Mouse (Mus musculus) lung, embryonic 15.5 days (tissue): ENCODE results near the gene Rpia. TPM values are rescaled to one million over a fixed set of nuclear protein-coding genes. Genes with fewer than 3 reads are reported as not detected.

Source experiments
- ATAC-seq: fragments of 200-750 bp; cut with Nextera tagmentation; 2 replicates; pipeline ENCODE4 v1.8.0; 2017; ENCODE audit warnings: moderate number of reproducible peaks, borderline replicate concordance; ENCODE audit not compliant: low FRiP score, low TSS enrichment; ENCODE audit errors: extremely low read depth
- H3K27ac ChIP-seq: fragments of 300-500 bp; sonication (generic); 2 replicates; pipeline ENCODE4 v1.5.1; 2015; ENCODE audit warnings: moderate library complexity, mild to moderate bottlenecking, inconsistent platforms
- H3K27me3 ChIP-seq: fragments of 300-500 bp; sonication (generic); 2 replicates; pipeline ENCODE4 v1.6.1; 2015; ENCODE audit warnings: inconsistent platforms
- H3K36me3 ChIP-seq: fragments of 300-500 bp; sonication (generic); 2 replicates; pipeline ENCODE4 v1.6.1; 2015; ENCODE audit warnings: inconsistent platforms
- H3K4me1 ChIP-seq: fragments of 300-500 bp; sonication (generic); 2 replicates; pipeline ENCODE4 v1.6.1; 2015; ENCODE audit warnings: inconsistent platforms
- H3K4me2 ChIP-seq: fragments of 300-500 bp; sonication (generic); 2 replicates; pipeline ENCODE4 v1.6.1; 2015; ENCODE audit warnings: inconsistent platforms, mild to moderate bottlenecking, moderate library complexity
- H3K4me3 ChIP-seq: fragments of 300-500 bp; sonication (generic); 2 replicates; pipeline ENCODE4 v1.5.1; 2015; ENCODE audit warnings: mild to moderate bottlenecking, inconsistent platforms
- H3K9ac ChIP-seq: fragments of 300-500 bp; sonication (generic); 2 replicates; pipeline ENCODE4 v1.6.1; 2015; ENCODE audit warnings: inconsistent platforms
- H3K9me3 ChIP-seq: fragments of 300-500 bp; sonication (generic); 2 replicates; pipeline ENCODE4 v1.6.1; 2016; ENCODE audit warnings: inconsistent platforms
- WGBS: fragments of 180-500 bp; shearing (Covaris S2); methylation state at CpG from one replicate; pipeline ENCODE4 v1.1.7; 2015; 5-methylcytosine and 5-hydroxymethylcytosine counted together
- polyA plus RNA-seq: library from polyadenylated mRNA; unstranded; fragments of >200 nt; fragmentation: Nextera tagmentation; extraction: Ambion mirVana; gene quantifications from 2 replicates; pipeline ENCODE4 v1.2.1, GENCODE M21; 2015

Rpia gene
- polyA plus RNA-seq, 1 experiment from 2014 or later, result 2.5 TPM

GRCm38 (mm10) chr6:70797581-70798251 lies 5.7 kb upstream of the Rpia start:
- Histone ChIP-seq H3K27me3 (no peaks in the 10 kb centered on the region), H3K4me3 (no peak overlapping the region), H3K9me3 (no peaks in the 10 kb centered on the region), H3K4me1 (no peaks in the 10 kb centered on the region), H3K4me2 (no peak overlapping the region), H3K36me3 (no peaks in the 10 kb centered on the region), H3K27ac (no peak overlapping the region), H3K9ac (no peak overlapping the region)
- 18% methylated on average over 9 of the region's 9 CpGs for WGBS
- no peak for ATAC-seq

- Histone ChIP-seq H3K36me3 (no peaks in the 10 kb centered on the region), H3K4me3 (no peak overlapping the region), H3K4me2 (no peak overlapping the region), H3K9ac (no peak overlapping the region), H3K27me3 (no peaks in the 10 kb centered on the region), H3K4me1 (no peaks in the 10 kb centered on the region), H3K9me3 (no peaks in the 10 kb centered on the region), H3K27ac (no peak overlapping the region)
- ATAC-seq, result no peak
- WGBS, result 77% methylated on average over 6 of the region's 6 CpGs
These were observed 4.9 kb upstream of the Rpia start for GRCm38 (mm10) chr6:70796940-70797339.

GRCm38 (mm10) chr6:70792644-70793043 lies 612 bp upstream of the Rpia start:
- H3K27ac ChIP-seq, result no peak overlapping the region
- no peaks in the 10 kb centered on the region for H3K9me3 ChIP-seq
- no peaks in the 10 kb centered on the region for H3K36me3 ChIP-seq
- peak overlapping the region; percentile 77 for H3K4me3 ChIP-seq
- peak overlapping the region; percentile 97 for H3K4me2 ChIP-seq
- H3K4me1 ChIP-seq, result peaks cover 17% of the 10 kb centered on the region
- no peak for ATAC-seq
- H3K27me3 ChIP-seq, result no peaks in the 10 kb centered on the region
- peak overlapping the region; percentile 49 for H3K9ac ChIP-seq
- WGBS, result 36% methylated on average over 8 of the region's 8 CpGs

GRCm38 (mm10) chr6:70790852-70791761 lies 925 bp downstream of the Rpia start:
- no peaks in the 10 kb centered on the region for H3K36me3 ChIP-seq
- no peaks in the 10 kb centered on the region for H3K9me3 ChIP-seq
- peak overlapping the region; percentile 71 for H3K9ac ChIP-seq
- peaks cover 21% of the 10 kb centered on the region for H3K4me1 ChIP-seq
- peak; percentile 16; the same call in 1 of the 2 replicates for ATAC-seq
- no peaks in the 10 kb centered on the region for H3K27me3 ChIP-seq
- WGBS, result 4% methylated on average over 18 of the region's 18 CpGs
- peak overlapping the region; percentile 77 for H3K4me3 ChIP-seq
- peak overlapping the region; percentile 97 for H3K4me2 ChIP-seq
- peak overlapping the region; percentile 85 for H3K27ac ChIP-seq

- no peaks in the 10 kb centered on the region for H3K27me3 ChIP-seq
- 66% methylated on average over 9 of the region's 9 CpGs for WGBS
- H3K9me3 ChIP-seq, result no peaks in the 10 kb centered on the region
- H3K4me3 ChIP-seq, result peak overlapping the region; percentile 77
- H3K36me3 ChIP-seq, result no peaks in the 10 kb centered on the region
- ATAC-seq, result no peak
- no peak overlapping the region for H3K27ac ChIP-seq
- 0 out of 2 replicates have a peak overlapping the region, but pooled peaks have one; percentile 1 for H3K9ac ChIP-seq
- H3K4me2 ChIP-seq, result peak overlapping the region; percentile 97
- H3K4me1 ChIP-seq, result peaks cover 24% of the 10 kb centered on the region
These were observed 1.9 kb downstream of the Rpia start for GRCm38 (mm10) chr6:70790034-70790650.

GRCm38 (mm10) chr6:70789134-70789533 lies 2.9 kb downstream of the Rpia start:
- Histone ChIP-seq H3K4me2 (no peak overlapping the region), H3K4me3 (no peak overlapping the region), H3K27me3 (no peaks in the 10 kb centered on the region), H3K36me3 (no peaks in the 10 kb centered on the region), H3K4me1 (peaks cover 24% of the 10 kb centered on the region), H3K27ac (no peak overlapping the region), H3K9me3 (no peaks in the 10 kb centered on the region), H3K9ac (no peak overlapping the region)
- ATAC-seq, result no peak
- 87% methylated on average over 3 of the region's 3 CpGs for WGBS

- H3K36me3 ChIP-seq, result peaks cover 5% of the 10 kb centered on the region; the same call in 1 of the 2 replicates
These were observed 4.5 kb downstream of the Rpia start for GRCm38 (mm10) chr6:70787524-70787923.

GRCm38 (mm10) chr6:70785852-70786251 lies 6.2 kb downstream of the Rpia start:
- WGBS, result 47% methylated on average over 3 of the region's 3 CpGs

More at GRCm38 (mm10) chr6:70787524-70787923, 4.5 kb downstream of the Rpia start:
- peaks cover 24% of the 10 kb centered on the region for H3K4me1 ChIP-seq
- H3K4me3 ChIP-seq, result no peak overlapping the region
- H3K9me3 ChIP-seq, result no peaks in the 10 kb centered on the region
- no peak overlapping the region for H3K9ac ChIP-seq
- no peaks in the 10 kb centered on the region for H3K27me3 ChIP-seq
- no peak overlapping the region for H3K27ac ChIP-seq
- WGBS, result 33% methylated on average over 2 of the region's 2 CpGs
- H3K4me2 ChIP-seq, result no peak overlapping the region
- no peak for ATAC-seq

GRCm38 (mm10) chr6:70784811-70785210 lies 7.2 kb downstream of the Rpia start:
- Histone ChIP-seq H3K27ac (no peak overlapping the region), H3K9ac (no peak overlapping the region), H3K9me3 (no peaks in the 10 kb centered on the region), H3K36me3 (peaks cover 5% of the 10 kb centered on the region; the same call in 1 of the 2 replicates), H3K4me2 (no peak overlapping the region), H3K27me3 (no peaks in the 10 kb centered on the region), H3K4me3 (no peak overlapping the region), H3K4me1 (peaks cover 13% of the 10 kb centered on the region)
- ATAC-seq, result no peak
- 75% methylated on average over 3 of the region's 3 CpGs for WGBS

More at GRCm38 (mm10) chr6:70785852-70786251, 6.2 kb downstream of the Rpia start:
- H3K36me3 ChIP-seq, result peaks cover 5% of the 10 kb centered on the region; the same call in 1 of the 2 replicates
- no peaks in the 10 kb centered on the region for H3K27me3 ChIP-seq
- H3K4me2 ChIP-seq, result no peak overlapping the region
- H3K27ac ChIP-seq, result no peak overlapping the region
- H3K9me3 ChIP-seq, result no peaks in the 10 kb centered on the region
- ATAC-seq, result no peak
- H3K9ac ChIP-seq, result no peak overlapping the region
- peaks cover 23% of the 10 kb centered on the region for H3K4me1 ChIP-seq
- no peak overlapping the region for H3K4me3 ChIP-seq

- no peak overlapping the region for H3K9ac ChIP-seq
- H3K27me3 ChIP-seq, result no peaks in the 10 kb centered on the region
- WGBS, result 86% methylated on average over 2 of the region's 2 CpGs
- no peak overlapping the region for H3K27ac ChIP-seq
- H3K4me1 ChIP-seq, result 0 out of 2 replicates have a peak, but pooled peaks cover 5% of the 10 kb centered on the region
- H3K4me3 ChIP-seq, result no peak overlapping the region
- ATAC-seq, result no peak
- no peak overlapping the region for H3K4me2 ChIP-seq
- no peaks in the 10 kb centered on the region for H3K9me3 ChIP-seq
- peaks cover 5% of the 10 kb centered on the region; the same call in 1 of the 2 replicates for H3K36me3 ChIP-seq
These were observed 10.7 kb downstream of the Rpia start for GRCm38 (mm10) chr6:70781336-70781735.

- Histone ChIP-seq H3K27me3 (no peaks in the 10 kb centered on the region), H3K4me1 (no peaks in the 10 kb centered on the region), H3K4me3 (no peak overlapping the region), H3K9ac (no peak overlapping the region), H3K4me2 (no peak overlapping the region), H3K36me3 (peaks cover 22% of the 10 kb centered on the region), H3K9me3 (no peaks in the 10 kb centered on the region), H3K27ac (no peak overlapping the region)
- ATAC-seq, result no peak
- 76% methylated on average over 2 of the region's 2 CpGs for WGBS
These were observed 17.7 kb downstream of the Rpia start for GRCm38 (mm10) chr6:70774372-70774771.
